10 mouse cellular contexts compared by ENCODE assay signal in the genomic region with DNA sequence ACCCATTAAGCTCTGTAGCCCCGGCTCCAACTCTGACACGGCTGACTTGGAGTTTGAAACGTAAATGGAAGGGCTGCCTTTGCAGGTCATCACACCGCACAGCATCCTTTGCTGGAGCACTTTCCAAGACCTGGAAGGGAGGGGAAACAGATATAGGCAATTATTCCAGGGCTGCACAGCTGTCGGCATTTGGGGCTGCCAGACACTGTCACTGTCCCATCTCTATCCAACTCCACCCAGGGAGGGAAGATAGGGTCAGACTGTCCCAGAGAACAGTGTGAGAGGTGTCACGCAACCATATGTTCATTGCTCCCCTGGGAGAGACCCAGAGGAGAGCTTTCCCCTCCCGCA.
DNase-seq lines count a peak whose midpoint lies in the region; ATAC-seq and TF ChIP-seq lines count a peak whose summit lies in the region.
"Had no signal": no experiment of that assay in that cellular context is flagged by ENCODE, and none has a peak within 500 bp of the region (broad histone marks: within the 10 kb centered on the region; RNA-seq: fewer than 3 reads in every experiment).

No protein-coding gene starts in this region.

- H3K27ac ChIP-seq in kidney, embryonic 15.5 days, result no peak overlapping the region
- peak overlapping the region; percentile 46; the same call in 1 of the 2 replicates for H3K27ac ChIP-seq in forebrain, embryonic 12.5 days
- no peak overlapping the region for H3K27ac ChIP-seq in hindbrain, embryonic 16.5 days (ENCODE audit: low read depth, low read length)
- no peak overlapping the region for H3K27ac ChIP-seq in midbrain, postnatal 0 days (ENCODE audit: low read depth, low read length)

- no peak for ATAC-seq in kidney, embryonic 15.5 days (replicated peaks; ENCODE audit: low FRiP score)
- ATAC-seq in forebrain, embryonic 12.5 days (ENCODE audit: low FRiP score), result peak; percentile 51
- peak; percentile 64 for ATAC-seq in hindbrain, embryonic 16.5 days
- peak; percentile 39; the same call in 1 of the 2 replicates for ATAC-seq in midbrain, postnatal 0 days (ENCODE audit: low FRiP score)
- ATAC-seq in granulocyte monocyte progenitor cell, adult 5-6 weeks (replicated peaks; ENCODE audit: poor library complexity, severe bottlenecking), result no peak

- 0 out of 2 replicates have a peak, but pooled peaks cover 6% of the 10 kb centered on the region for H3K27me3 ChIP-seq in kidney, embryonic 15.5 days
- H3K27me3 ChIP-seq in forebrain, embryonic 12.5 days, result peaks cover 48% of the 10 kb centered on the region
- peaks cover 2% of the 10 kb centered on the region; the same call in 1 of the 2 replicates for H3K27me3 ChIP-seq in hindbrain, embryonic 16.5 days (replicated peaks; ENCODE audit: control insufficient read depth, insufficient read depth, low read length)
- no peaks in the 10 kb centered on the region; the same call in 1 of the 2 replicates for H3K27me3 ChIP-seq in midbrain, postnatal 0 days (ENCODE audit: insufficient read depth, low read length)

- H3K36me3 ChIP-seq in kidney, embryonic 15.5 days, result no peaks in the 10 kb centered on the region
- H3K36me3 ChIP-seq in forebrain, embryonic 12.5 days (replicated peaks), result no peaks in the 10 kb centered on the region
- no peaks in the 10 kb centered on the region for H3K36me3 ChIP-seq in hindbrain, embryonic 16.5 days (ENCODE audit: control insufficient read depth, insufficient read depth, low read length)
- H3K36me3 ChIP-seq in midbrain, postnatal 0 days (ENCODE audit: insufficient read depth, low read length), result no peaks in the 10 kb centered on the region

- H3K4me1 ChIP-seq in kidney, embryonic 15.5 days, result peaks cover 12% of the 10 kb centered on the region
- H3K4me1 ChIP-seq in forebrain, embryonic 12.5 days, result peaks cover 23% of the 10 kb centered on the region
- H3K4me1 ChIP-seq in hindbrain, embryonic 16.5 days (ENCODE audit: control insufficient read depth, insufficient read depth, low read depth, low read length), result peaks cover 6% of the 10 kb centered on the region
- H3K4me1 ChIP-seq in midbrain, postnatal 0 days (ENCODE audit: insufficient read depth, low read length), result no peaks in the 10 kb centered on the region; the same call in 1 of the 2 replicates

- H3K4me2 ChIP-seq in kidney, embryonic 15.5 days, result peak overlapping the region; percentile 55
- H3K4me2 ChIP-seq in forebrain, embryonic 12.5 days, result peak overlapping the region; percentile 54
- H3K4me2 ChIP-seq in hindbrain, embryonic 16.5 days (ENCODE audit: low read length), result peak overlapping the region; percentile 52
- peak overlapping the region; percentile 54 for H3K4me2 ChIP-seq in midbrain, postnatal 0 days (ENCODE audit: low read depth, low read length, poor library complexity, severe bottlenecking)

- H3K9me3 ChIP-seq in kidney, embryonic 15.5 days (replicated peaks), result no peaks in the 10 kb centered on the region
- no peaks in the 10 kb centered on the region for H3K9me3 ChIP-seq in forebrain, embryonic 12.5 days
- no peaks in the 10 kb centered on the region for H3K9me3 ChIP-seq in hindbrain, embryonic 16.5 days (ENCODE audit: control insufficient read depth, low read length)
- no peaks in the 10 kb centered on the region for H3K9me3 ChIP-seq in midbrain, postnatal 0 days (ENCODE audit: low read length)

- peak overlapping the region; percentile 30 for H3K4me3 ChIP-seq in kidney, embryonic 15.5 days (replicated peaks)
- H3K4me3 ChIP-seq in forebrain, embryonic 12.5 days (replicated peaks), result peak overlapping the region; percentile 30
- peak overlapping the region; percentile 32 for H3K4me3 ChIP-seq in hindbrain, embryonic 16.5 days (ENCODE audit: low read length)
- peak overlapping the region; percentile 31 for H3K4me3 ChIP-seq in midbrain, postnatal 0 days (ENCODE audit: low read depth, low read length)
- H3K4me3 ChIP-seq: erythroblast, embryonic 14.5 days had no signal

- 17% methylated on average over 7 of the region's 7 CpGs for WGBS in kidney, embryonic 15.5 days
- 14% methylated on average over 7 of the region's 7 CpGs for WGBS in forebrain, embryonic 12.5 days
- WGBS in hindbrain, embryonic 16.5 days, result 14% methylated on average over 7 of the region's 7 CpGs
- 18% methylated on average over 7 of the region's 7 CpGs for WGBS in midbrain, postnatal 0 days

- 0 out of 2 replicates have a peak overlapping the region, but pooled peaks have one; percentile 9 for H3K9ac ChIP-seq in kidney, embryonic 15.5 days
- peak overlapping the region; percentile 36; the same call in 1 of the 2 replicates for H3K9ac ChIP-seq in forebrain, embryonic 12.5 days
- H3K9ac ChIP-seq in hindbrain, embryonic 16.5 days (ENCODE audit: low read depth, low read length), result peak overlapping the region; percentile 46; the same call in 1 of the 2 replicates
- peak overlapping the region; percentile 46; the same call in 1 of the 2 replicates for H3K9ac ChIP-seq in midbrain, postnatal 0 days (replicated peaks; ENCODE audit: low read length, poor library complexity, severe bottlenecking)

- DNase-seq in kidney, postnatal 25 days, result no peak
- no peak for DNase-seq in midbrain, postnatal 0 days (ENCODE audit: low spot score)
- DNase-seq in retina, embryonic 14.5 days (ENCODE audit: low spot score), result no peak
- DNase-seq in cerebellum, adult 18-20 months, result no peak
- DNase-seq: kidney, postnatal 14 days had no signal

- no peak for TF ChIP-seq CTCF in midbrain, postnatal 0 days (IDR thresholded peaks at IDR 0.05)

Comparison
In these comparisons a context has a peak if more than half of its experiments do, and no peak if none do; other contexts are left out.
1. ATAC-seq: peak in forebrain, embryonic 12.5 days (single experiment), hindbrain, embryonic 16.5 days (single experiment) and midbrain, postnatal 0 days (single experiment); none in kidney, embryonic 15.5 days (single experiment) and granulocyte monocyte progenitor cell, adult 5-6 weeks (single experiment).
2. Peak in every context shown above with its lines, with median percentiles within 50 percentile points of each other: H3K4me2 ChIP-seq, H3K4me3 ChIP-seq and H3K9ac ChIP-seq.